Mouse (Mus musculus) liver, adult 2 months (tissue): ENCODE data around the gene Usp32.

Experiments
- CTCF ChIP-seq: fragments of 200-500 bp; IDR thresholded peaks from 2 replicates; pipeline ENCODE4 v1.5.1; 2011; ENCODE audit warnings: low read depth, low read length, control low read depth
- POLR2A ChIP-seq: fragments of 200-500 bp; IDR thresholded peaks from 2 replicates; pipeline ENCODE4 v1.6.1; 2011; ENCODE audit warnings: low read length, control low read depth; ENCODE audit not compliant: insufficient read depth; ENCODE audit errors: extremely low read depth

- TF ChIP-seq CTCF (no peak), POLR2A (no peak)
These were observed 17.3 kb upstream of the Usp32 start for GRCm38 (mm10) chr11:85157301-85157700.
